Mouse (Mus musculus) cortical plate, adult 2 months (tissue): ENCODE data around the gene Cacna1f. TPM values are rescaled to one million over a fixed set of nuclear protein-coding genes. Genes with fewer than 3 reads are reported as not detected.

ENCODE experiments used
- H3K27ac ChIP-seq: fragments of 200-500 bp; 2 replicates; pipeline ENCODE4 v1.5.1; 2012; ENCODE audit warnings: low read length, control low read depth, inconsistent platforms; ENCODE audit not compliant: insufficient read depth
- H3K4me1 ChIP-seq: fragments of 200-500 bp; 2 replicates; pipeline ENCODE4 v1.6.1; 2011; ENCODE audit warnings: low read length; ENCODE audit not compliant: control insufficient read depth, insufficient read depth
- H3K4me3 ChIP-seq: fragments of 200-500 bp; 2 replicates; pipeline ENCODE4 v1.5.1; 2011; ENCODE audit warnings: mild to moderate bottlenecking, low read length, control low read depth; ENCODE audit not compliant: insufficient read depth
- CTCF ChIP-seq: fragments of 200-500 bp; IDR thresholded peaks from 2 replicates; pipeline ENCODE4 v1.5.1; 2011; ENCODE audit warnings: mild to moderate bottlenecking, control low read depth, low read length; ENCODE audit not compliant: insufficient read depth; ENCODE audit errors: extremely low read depth
- POLR2A ChIP-seq: fragments of 200-500 bp; IDR thresholded peaks from 2 replicates; pipeline ENCODE4 v1.6.1; 2011; ENCODE audit warnings: mild to moderate bottlenecking, low read length, control low read depth; ENCODE audit not compliant: insufficient read depth; ENCODE audit errors: extremely low read depth
- polyA plus RNA-seq: library from polyadenylated mRNA; depleted of rRNA; stranded (reverse); fragments of >200 nt; gene quantifications from 2 replicates; pipeline ENCODE4 v1.2.3, GENCODE M21; 2012

Gene Cacna1f
- polyA plus RNA-seq, 1 experiment, result 0.17 TPM

- Histone ChIP-seq H3K4me1 (0 out of 2 replicates have a peak, but pooled peaks cover 3% of the 10 kb centered on the region), H3K27ac (peak overlapping the region; percentile 85), H3K4me3 (peak overlapping the region; percentile 23)
- TF ChIP-seq CTCF (no peak), POLR2A (no peak)
Observed at GRCm38 (mm10) chrX:7648671-7649304, 41.9 kb downstream of the Cacna1f start.

- Histone ChIP-seq H3K4me1 (no peaks in the 10 kb centered on the region), H3K4me3 (no peak within 1 kb of the TSS; the same call in 1 of the 2 replicates), H3K27ac (no peak within 1 kb of the TSS)
- TF ChIP-seq POLR2A, result no peak
- no peak for TF ChIP-seq CTCF
Observed at GRCm38 (mm10) chrX:7657221-7657639, 50.3 kb downstream of the Cacna1f start, which contains the start of gene Prickle3. Gene Prickle3, plus strand, starts transcription at chrX:7657260.

- no peak overlapping the region for H3K4me3 ChIP-seq
- no peaks in the 10 kb centered on the region for H3K4me1 ChIP-seq
- TF ChIP-seq POLR2A (no peak), CTCF (no peak)
- H3K27ac ChIP-seq, result no peak overlapping the region
Observed at GRCm38 (mm10) chrX:7658031-7658784, 51.3 kb downstream of the Cacna1f start.

- no peak overlapping the region for H3K27ac ChIP-seq
- TF ChIP-seq CTCF, result no peak
- TF ChIP-seq POLR2A, result no peak
- H3K4me3 ChIP-seq, result no peak overlapping the region
- no peaks in the 10 kb centered on the region for H3K4me1 ChIP-seq
Observed at GRCm38 (mm10) chrX:7658785-7659589, 52.1 kb downstream of the Cacna1f start.

- Histone ChIP-seq H3K4me1 (no peaks in the 10 kb centered on the region), H3K4me3 (no peak overlapping the region), H3K27ac (no peak overlapping the region)
- TF ChIP-seq POLR2A (no peak), CTCF (no peak)
Observed at GRCm38 (mm10) chrX:7661086-7661485, 54.2 kb downstream of the Cacna1f start.

GRCm38 (mm10) chrX:7662936-7663335 is 56.1 kb downstream of the Cacna1f start:
- Histone ChIP-seq H3K4me1 (no peaks in the 10 kb centered on the region), H3K27ac (no peak overlapping the region), H3K4me3 (no peak overlapping the region)
- no peak for TF ChIP-seq CTCF
- no peak for TF ChIP-seq POLR2A

- no peaks in the 10 kb centered on the region for H3K4me1 ChIP-seq
- no peak overlapping the region for H3K4me3 ChIP-seq
- no peak overlapping the region for H3K27ac ChIP-seq
- TF ChIP-seq POLR2A (no peak), CTCF (no peak)
Observed at GRCm38 (mm10) chrX:7664791-7665190, 57.9 kb downstream of the Cacna1f start.

- Histone ChIP-seq H3K4me1 (no peaks in the 10 kb centered on the region), H3K27ac (no peak overlapping the region), H3K4me3 (no peak overlapping the region)
- TF ChIP-seq CTCF, result no peak
- TF ChIP-seq POLR2A, result no peak
Observed at GRCm38 (mm10) chrX:7665739-7666502, 59.0 kb downstream of the Cacna1f start.
